Mouse (Mus musculus) urinary bladder, postnatal 4 days (tissue): Measurements from ENCODE around the gene Cep135.

ENCODE experiments used
- DNase-seq, 2 experiments: peaks; one replicate each; pipeline ENCODE4 v3.0.0; 2021 to 2022; ENCODE audit warnings: low spot score in 2 of 2

The Cep135 gene

DNA sequence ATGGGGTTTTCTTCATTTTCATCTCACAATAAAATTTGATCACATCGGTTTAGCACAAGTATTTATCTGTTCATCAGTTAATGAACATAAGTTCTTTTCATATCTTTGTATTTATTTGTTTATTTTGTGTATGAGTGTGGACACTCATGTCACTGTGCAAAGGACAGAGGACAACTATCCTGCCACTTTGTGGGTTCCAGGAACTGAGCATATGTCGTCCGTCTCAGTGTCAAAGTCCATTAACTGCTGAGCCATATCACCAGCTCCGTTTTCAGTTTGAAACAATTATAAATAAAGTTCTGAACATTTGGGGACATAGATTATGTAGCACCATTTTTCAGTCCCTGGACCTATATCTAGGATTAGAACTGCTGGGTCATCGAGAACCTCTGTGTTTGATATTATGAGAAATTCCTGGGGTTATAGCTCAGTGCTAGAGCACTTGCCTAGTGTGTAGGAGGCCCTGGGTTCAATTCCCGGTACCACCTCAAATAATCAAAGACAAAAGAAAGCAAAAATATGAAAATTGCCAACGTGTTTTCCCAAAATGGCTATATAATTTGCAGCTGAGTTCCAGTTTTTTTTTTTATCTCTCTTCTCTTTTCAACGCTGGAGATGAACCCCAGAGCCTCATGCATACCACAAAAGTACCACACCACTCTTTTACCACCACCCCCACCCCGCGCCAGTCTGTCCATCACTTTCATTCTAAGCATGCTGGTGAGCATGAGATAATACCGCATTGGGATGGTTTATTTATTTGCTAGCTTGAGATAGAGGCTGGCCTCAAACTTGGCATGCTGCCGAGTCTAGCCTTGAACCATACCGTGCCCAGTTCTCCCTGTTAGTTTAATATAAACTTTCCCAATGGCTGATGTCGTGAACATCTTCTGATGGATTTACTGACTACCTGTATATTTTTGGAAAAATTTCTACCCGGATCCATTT lies 96.4 kb downstream of the Cep135 start:
- no peak for DNase-seq

DNA sequence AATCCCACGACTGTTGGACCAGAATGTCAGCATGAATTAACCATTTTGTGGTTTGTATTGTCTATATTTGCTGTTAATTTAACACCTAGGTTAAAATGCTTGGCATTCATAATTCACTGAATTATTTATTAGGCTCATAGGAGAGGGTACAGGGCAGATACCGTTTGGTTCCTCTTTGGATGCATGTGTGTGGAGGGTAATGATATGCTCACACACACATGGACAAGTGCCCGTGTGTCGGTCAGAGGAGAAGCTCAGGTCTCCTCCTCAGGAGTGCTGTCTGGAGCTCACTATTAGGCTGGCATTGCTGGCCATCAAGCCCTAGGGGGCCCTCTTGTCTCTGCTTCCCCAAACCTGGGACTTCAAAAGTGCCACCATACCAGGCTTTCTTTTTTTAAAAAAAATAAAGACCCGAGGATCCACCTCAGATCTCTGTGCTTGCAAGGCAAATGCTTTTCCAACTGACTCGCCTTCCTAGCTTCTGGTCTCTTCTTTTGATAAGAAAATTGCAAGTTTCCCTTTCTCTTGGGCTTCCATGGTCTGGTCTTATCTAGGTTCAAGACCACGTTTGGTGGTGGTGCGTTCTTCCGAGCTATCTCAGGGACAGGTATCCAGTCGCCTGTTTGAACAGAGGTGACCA lies 99.6 kb downstream of the Cep135 start:
- DNase-seq, result no peak

- no peak for DNase-seq
These were observed 100.1 kb downstream of the Cep135 start for GRCm38 (mm10) chr5:76688643-76689042.

DNA sequence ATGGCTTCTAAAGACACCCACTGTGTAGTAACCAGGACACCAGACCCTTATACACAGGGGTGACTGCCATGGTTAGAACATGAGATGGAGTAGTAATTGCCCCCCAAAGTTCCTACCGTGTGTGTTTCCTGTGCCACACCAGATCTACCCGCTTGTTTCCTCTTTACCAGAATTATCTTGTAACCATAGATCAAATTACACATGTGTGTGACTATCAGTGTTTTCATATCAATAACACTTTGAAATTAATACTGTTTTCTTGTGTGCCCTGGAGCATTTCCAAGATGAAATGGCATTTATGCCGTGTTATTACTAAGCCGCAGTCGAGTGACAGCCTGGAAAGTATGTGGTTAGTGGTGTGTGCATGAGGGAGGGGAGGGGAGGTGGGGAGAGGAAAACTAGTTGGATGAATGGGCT lies 101.7 kb downstream of the Cep135 start:
- DNase-seq, result no peak

GRCm38 (mm10) chr5:76691251-76691650 lies 102.8 kb downstream of the Cep135 start:
- no peak for DNase-seq

DNA sequence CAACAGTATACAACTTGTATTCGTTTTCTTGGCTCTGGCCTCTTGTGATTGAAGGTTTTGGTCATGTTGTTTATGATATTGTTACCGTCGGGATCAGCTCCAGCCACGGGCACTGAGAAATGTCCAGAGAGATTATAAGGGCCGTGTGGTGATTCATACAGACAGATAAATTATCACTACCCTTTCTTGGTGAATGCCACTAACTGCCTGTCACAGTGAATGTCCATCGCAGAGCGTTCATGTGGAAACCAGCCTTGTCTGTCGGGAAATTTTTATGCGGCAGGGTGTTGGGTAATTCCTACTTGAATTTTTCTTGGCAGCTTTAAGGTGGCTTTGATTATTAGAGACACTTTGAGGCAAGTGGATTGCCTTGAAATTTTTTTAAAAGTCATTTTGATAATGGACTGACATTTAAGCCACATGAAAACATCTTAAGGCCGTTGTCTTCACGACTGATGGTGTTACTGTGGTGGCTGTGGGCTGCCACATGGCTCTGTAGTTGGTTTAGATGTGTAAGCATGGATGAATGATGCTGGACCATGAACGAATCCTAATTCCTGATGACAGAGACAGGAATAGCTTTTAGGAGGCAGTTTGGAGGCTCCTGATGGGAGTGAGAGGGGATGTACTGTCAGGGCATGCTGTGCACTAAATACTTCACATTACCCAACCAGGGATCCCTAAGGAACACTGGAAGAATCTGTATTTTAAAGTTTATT lies 103.4 kb downstream of the Cep135 start:
- DNase-seq, result no peak
